Mouse (Mus musculus) testis, adult 2 months (tissue): ENCODE measurements around the gene Prdx5. TPM values are rescaled to one million over a fixed set of nuclear protein-coding genes. Genes with fewer than 3 reads are reported as not detected.

ENCODE experiments used
- H3K27ac ChIP-seq: fragments of 200-500 bp; 2 replicates; pipeline ENCODE4 v1.5.1; 2012; ENCODE audit warnings: low read depth, low read length; ENCODE audit not compliant: control insufficient read depth, insufficient read depth
- H3K27me3 ChIP-seq: fragments of 200-500 bp; 2 replicates; pipeline ENCODE4 v1.6.1; 2012; ENCODE audit warnings: mild to moderate bottlenecking, low read length, moderate library complexity; ENCODE audit not compliant: control insufficient read depth, insufficient read depth
- H3K36me3 ChIP-seq: fragments of 200-500 bp; 2 replicates; pipeline ENCODE4 v1.6.1; 2012; ENCODE audit warnings: mild to moderate bottlenecking, low read length; ENCODE audit not compliant: control insufficient read depth, insufficient read depth
- H3K4me1 ChIP-seq: fragments of 200-500 bp; 2 replicates; pipeline ENCODE4 v1.6.1; 2012; ENCODE audit warnings: low read length; ENCODE audit not compliant: control insufficient read depth, insufficient read depth
- H3K4me3 ChIP-seq: fragments of 200-500 bp; 2 replicates; pipeline ENCODE4 v1.5.1; 2012; ENCODE audit warnings: low read depth, mild to moderate bottlenecking, low read length, moderate library complexity, mixed read lengths; ENCODE audit not compliant: control insufficient read depth
- CTCF ChIP-seq: fragments of 200-500 bp; IDR thresholded peaks from 2 replicates; pipeline ENCODE4 v1.5.1; 2012; ENCODE audit warnings: low read depth, mild to moderate bottlenecking, inconsistent platforms, low read length, moderate library complexity; ENCODE audit not compliant: control insufficient read depth, insufficient read depth, insufficient replicate concordance
- POLR2A ChIP-seq: fragments of 200-500 bp; IDR thresholded peaks from 2 replicates; pipeline ENCODE4 v1.6.1; 2012; ENCODE audit warnings: low read depth, mild to moderate bottlenecking, inconsistent platforms, low read length, moderate library complexity; ENCODE audit not compliant: control insufficient read depth
- polyA plus RNA-seq: library from polyadenylated mRNA; depleted of rRNA; stranded (reverse); fragments of >200 nt; gene quantifications from 2 replicates; pipeline ENCODE4 v1.2.3, GENCODE M21; 2012

The Prdx5 gene
- polyA plus RNA-seq, 1 experiment, result 120 TPM

DNA sequence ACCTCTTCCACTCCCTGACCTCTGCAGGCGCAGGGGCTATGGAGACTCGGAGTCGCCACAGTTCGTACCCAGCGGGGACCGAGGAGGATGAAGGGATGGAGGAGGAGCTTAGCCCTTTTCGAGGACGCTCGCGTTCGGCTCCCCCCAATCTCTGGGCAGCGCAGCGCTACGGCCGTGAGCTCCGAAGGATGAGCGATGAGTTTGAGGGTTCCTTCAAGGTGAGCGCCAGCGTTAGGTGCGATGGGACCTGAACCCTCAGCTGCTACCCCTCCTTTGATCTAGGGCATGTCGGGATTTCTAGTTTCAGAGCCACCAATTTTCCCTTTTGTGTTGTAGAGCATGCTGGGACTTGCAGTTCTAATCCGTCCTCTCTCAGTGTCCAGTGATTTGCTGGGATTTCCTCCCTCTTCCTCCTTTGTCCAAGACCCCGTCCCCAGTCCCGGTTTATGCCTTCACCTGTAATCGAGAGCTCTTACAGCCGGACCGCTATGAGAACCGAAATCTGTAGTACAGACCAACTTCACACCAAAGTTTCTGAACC is 40.8 kb upstream of the Prdx5 start:
- H3K4me3 ChIP-seq, result peak overlapping the region; percentile 87
- H3K4me1 ChIP-seq, result peaks cover 18% of the 10 kb centered on the region
- H3K36me3 ChIP-seq, result no peaks in the 10 kb centered on the region; the same call in 1 of the 2 replicates
- peak overlapping the region; percentile 79 for H3K27ac ChIP-seq
- TF ChIP-seq POLR2A, result peak; percentile 37; the same call in 1 of the 2 replicates
- no peak for TF ChIP-seq CTCF
- no peaks in the 10 kb centered on the region for H3K27me3 ChIP-seq

DNA sequence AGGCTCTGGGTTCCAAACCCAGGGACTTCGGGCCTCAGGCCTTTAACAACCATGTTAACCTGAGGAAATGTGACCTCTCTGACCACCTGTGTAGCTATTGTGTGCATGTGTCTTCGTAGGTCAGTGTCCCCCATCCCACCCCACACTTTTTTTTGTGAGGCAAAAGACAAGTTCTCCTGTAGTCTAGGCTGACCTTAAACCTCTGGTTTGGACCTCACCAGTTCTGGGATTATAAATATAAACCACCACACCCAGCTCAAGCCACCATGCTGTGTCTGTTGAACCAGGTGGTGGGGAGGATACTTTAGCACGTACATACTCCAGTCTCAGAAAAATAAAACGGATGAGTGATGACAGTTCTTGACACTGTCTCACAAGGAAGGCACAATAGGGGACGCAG is 40.0 kb upstream of the Prdx5 start:
- H3K27me3 ChIP-seq, result no peaks in the 10 kb centered on the region
- H3K4me3 ChIP-seq, result no peak overlapping the region
- no peaks in the 10 kb centered on the region for H3K36me3 ChIP-seq
- H3K27ac ChIP-seq, result no peak overlapping the region
- TF ChIP-seq POLR2A, result no peak
- no peak for TF ChIP-seq CTCF
- H3K4me1 ChIP-seq, result peaks cover 18% of the 10 kb centered on the region

DNA sequence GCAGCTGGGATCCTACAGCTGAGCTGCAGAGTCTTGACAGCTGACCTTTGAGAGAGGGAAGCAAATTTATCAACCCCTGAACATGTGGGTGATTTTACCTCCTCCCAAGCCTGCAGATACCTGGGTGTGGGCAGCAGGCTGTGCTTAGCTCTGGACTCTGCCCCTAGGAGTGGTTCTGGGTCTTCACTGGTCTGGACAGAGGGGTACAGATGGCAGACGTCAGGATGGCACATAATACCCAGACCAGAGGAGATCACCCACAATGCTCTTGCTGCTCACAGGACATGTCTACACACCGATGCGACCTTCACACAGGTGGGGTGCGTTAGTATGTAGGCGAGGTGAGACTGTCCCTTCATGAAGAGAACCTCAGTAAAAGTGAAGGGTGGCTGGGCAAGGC is 39.6 kb upstream of the Prdx5 start:
- Histone ChIP-seq H3K4me1 (peaks cover 18% of the 10 kb centered on the region), H3K36me3 (no peaks in the 10 kb centered on the region), H3K4me3 (no peak overlapping the region), H3K27ac (no peak overlapping the region), H3K27me3 (no peaks in the 10 kb centered on the region)
- no peak for TF ChIP-seq POLR2A
- no peak for TF ChIP-seq CTCF

DNA sequence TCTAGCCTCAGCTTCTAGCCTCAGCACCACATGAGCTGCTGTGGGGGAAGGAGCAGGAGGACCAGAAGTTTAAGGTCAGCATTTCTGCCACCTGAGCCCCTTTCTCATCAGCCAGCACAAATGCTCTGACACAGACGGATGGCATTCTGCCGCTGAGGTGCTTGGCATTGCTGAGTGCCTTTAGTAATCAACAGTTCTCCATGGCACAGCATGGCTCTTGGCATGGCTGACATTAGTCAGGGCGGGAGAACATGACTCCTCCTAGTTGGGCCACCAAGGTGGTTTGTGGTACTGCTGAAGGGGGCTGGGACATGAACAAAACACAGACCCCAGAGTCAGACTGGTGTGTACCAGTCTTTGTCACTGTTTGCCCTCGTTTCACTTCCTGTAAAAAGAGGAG is 38.3 kb upstream of the Prdx5 start:
- Histone ChIP-seq H3K27ac (no peak overlapping the region), H3K27me3 (no peaks in the 10 kb centered on the region), H3K4me3 (no peak overlapping the region), H3K4me1 (peaks cover 20% of the 10 kb centered on the region), H3K36me3 (no peaks in the 10 kb centered on the region)
- no peak for TF ChIP-seq POLR2A
- TF ChIP-seq CTCF, result no peak

DNA sequence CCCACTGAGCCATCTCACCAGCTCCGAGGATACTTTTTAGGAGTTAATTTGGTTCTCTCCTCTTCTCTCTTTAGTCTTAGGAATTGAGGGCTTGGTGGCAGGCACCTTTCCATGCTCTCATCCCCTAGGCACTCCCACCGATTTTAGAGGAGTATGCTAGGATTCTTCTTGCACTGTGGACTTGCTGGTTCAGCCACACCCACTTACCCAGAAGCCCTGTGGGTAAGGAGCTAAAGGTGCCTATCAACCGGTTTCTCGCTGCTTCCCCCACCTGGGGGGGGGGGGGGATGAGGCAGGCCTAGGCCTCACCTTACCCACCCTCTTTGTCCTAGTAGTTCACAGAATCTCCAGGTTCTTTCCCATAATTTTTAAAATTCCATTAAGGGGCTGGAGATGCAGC is 37.8 kb upstream of the Prdx5 start:
- TF ChIP-seq CTCF (no peak), POLR2A (no peak)
- peaks cover 20% of the 10 kb centered on the region for H3K4me1 ChIP-seq

DNA sequence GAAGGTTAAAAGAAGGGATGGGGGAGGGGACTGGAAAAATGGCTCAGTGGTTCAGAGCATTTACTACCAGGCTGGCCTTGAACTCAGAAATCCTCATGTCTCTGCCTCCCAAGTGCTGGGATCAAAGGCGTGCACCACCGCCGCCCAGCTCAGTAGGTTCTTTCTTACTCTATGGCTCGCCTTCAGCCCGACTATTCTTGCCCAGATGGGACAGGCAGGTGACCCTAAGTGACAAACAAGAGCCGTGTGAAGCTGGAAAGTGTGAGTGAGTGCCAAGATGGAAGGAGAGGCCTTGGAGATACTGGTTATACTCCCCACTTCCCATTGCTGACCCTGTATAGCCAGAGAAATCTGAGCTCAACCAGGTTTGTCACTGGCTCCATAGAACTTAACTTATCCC is 33.8 kb upstream of the Prdx5 start:
- no peaks in the 10 kb centered on the region for H3K36me3 ChIP-seq
- no peak overlapping the region for H3K27ac ChIP-seq
- H3K4me1 ChIP-seq, result peaks cover 13% of the 10 kb centered on the region
- no peak for TF ChIP-seq POLR2A
- no peak for TF ChIP-seq CTCF
- H3K27me3 ChIP-seq, result no peaks in the 10 kb centered on the region
- H3K4me3 ChIP-seq, result no peak overlapping the region

More for the DNA sequence above, 37.8 kb upstream of the Prdx5 start:
- Histone ChIP-seq H3K36me3 (no peaks in the 10 kb centered on the region), H3K27me3 (no peaks in the 10 kb centered on the region), H3K4me3 (no peak overlapping the region), H3K27ac (no peak overlapping the region)

DNA sequence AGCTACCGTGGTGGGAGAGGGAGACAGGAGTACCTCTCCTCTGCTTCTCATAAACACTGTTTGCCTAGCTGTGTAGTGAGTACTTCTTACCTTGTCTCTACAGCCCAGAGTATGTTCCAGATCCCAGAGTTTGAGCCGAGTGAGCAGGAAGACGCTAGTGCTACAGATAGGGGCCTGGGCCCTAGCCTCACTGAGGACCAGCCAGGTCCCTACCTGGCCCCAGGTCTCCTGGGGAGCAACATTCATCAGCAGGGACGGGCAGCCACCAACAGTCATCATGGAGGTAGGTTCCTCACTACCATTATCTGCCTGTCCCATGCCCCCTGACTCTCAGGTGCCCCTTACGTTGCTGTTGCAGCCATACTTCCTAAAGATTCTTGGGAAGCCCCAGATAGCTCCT is 32.9 kb upstream of the Prdx5 start:
- TF ChIP-seq POLR2A (no peak), CTCF (no peak)
- H3K27me3 ChIP-seq, result no peaks in the 10 kb centered on the region
- H3K4me3 ChIP-seq, result peak overlapping the region; percentile 94
- H3K27ac ChIP-seq, result peak overlapping the region; percentile 83
- H3K36me3 ChIP-seq, result no peaks in the 10 kb centered on the region
- peaks cover 17% of the 10 kb centered on the region for H3K4me1 ChIP-seq

DNA sequence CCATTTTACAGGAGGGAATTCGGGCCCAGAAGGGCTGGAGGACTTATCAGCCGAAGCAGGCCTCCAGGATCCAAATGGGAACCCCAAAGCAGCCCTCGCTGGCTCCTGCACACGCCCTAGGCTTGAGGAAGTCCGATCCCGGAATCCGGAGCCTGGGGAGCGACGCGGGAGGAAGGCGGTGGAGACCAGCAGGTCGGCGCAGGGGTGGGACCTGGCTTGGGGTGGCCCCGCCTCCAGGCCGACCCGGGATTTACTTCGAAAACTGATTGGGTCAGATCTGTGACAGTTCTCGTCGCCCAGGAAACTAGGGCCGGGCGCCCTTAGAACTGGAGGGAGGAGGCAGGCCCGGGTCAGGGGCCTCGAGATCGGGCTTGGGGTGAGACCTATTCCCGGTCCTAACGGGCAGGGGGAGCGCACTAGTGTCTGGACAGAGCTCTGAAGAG is 32.4 kb upstream of the Prdx5 start, which contains the start of gene Gpr137:
Gene Gpr137 (minus strand): TSS at position 232 of the 443 bp plus-strand sequence.
- peak within 1 kb of the TSS; percentile 94 for H3K4me3 ChIP-seq
- no peaks in the 10 kb centered on the region for H3K27me3 ChIP-seq
- TF ChIP-seq CTCF, result no peak
- TF ChIP-seq POLR2A, result peak; percentile 70; the same call in 1 of the 2 replicates
- peaks cover 18% of the 10 kb centered on the region for H3K4me1 ChIP-seq
- no peaks in the 10 kb centered on the region for H3K36me3 ChIP-seq
- H3K27ac ChIP-seq, result peak within 1 kb of the TSS; percentile 93
